Mouse (Mus musculus) hindbrain, embryonic 11.5 days (tissue): ENCODE results near the gene Itga5. TPM values are rescaled to one million over a fixed set of nuclear protein-coding genes. Genes with fewer than 3 reads are reported as not detected.
A peak's percentile ranks its signal among the peaks of the same experiment; 100 is the strongest.

ENCODE experiments used
- ATAC-seq: fragments of 200-750 bp; cut with Nextera tagmentation; 2 replicates; pipeline ENCODE4 v1.8.0; 2017; ENCODE audit warnings: mild to moderate bottlenecking, moderate TSS enrichment, moderate library complexity; ENCODE audit not compliant: low FRiP score
- DNase-seq: peaks from one replicate; pipeline ENCODE4 v3.0.0-alpha.2; 2015; ENCODE audit warnings: low spot score
- H3K27ac ChIP-seq: fragments of 300-500 bp; sonication (generic); 2 replicates; pipeline ENCODE4 v1.5.1; 2014; ENCODE audit warnings: mild to moderate bottlenecking, low read depth, low read length
- H3K27me3 ChIP-seq: fragments of 300-500 bp; sonication (generic); 2 replicates; pipeline ENCODE4 v1.6.1; 2014; ENCODE audit warnings: mild to moderate bottlenecking, low read length, moderate library complexity, mixed read lengths; ENCODE audit not compliant: control insufficient read depth, insufficient read depth
- H3K36me3 ChIP-seq: fragments of 300-500 bp; sonication (generic); 2 replicates; pipeline ENCODE4 v1.6.1; 2014; ENCODE audit warnings: mild to moderate bottlenecking, low read length, moderate library complexity, mixed read lengths; ENCODE audit not compliant: control insufficient read depth, insufficient read depth
- H3K4me1 ChIP-seq: fragments of 300-500 bp; sonication (generic); replicated peaks from 2 replicates; pipeline ENCODE4 v1.6.1; 2014; ENCODE audit warnings: low read length, mixed read lengths; ENCODE audit not compliant: control insufficient read depth, insufficient read depth
- H3K4me2 ChIP-seq: fragments of 300-500 bp; sonication (generic); replicated peaks from 2 replicates; pipeline ENCODE4 v1.6.1; 2014; ENCODE audit warnings: mild to moderate bottlenecking, low read depth, low read length
- H3K4me3 ChIP-seq: fragments of 300-500 bp; sonication (generic); 2 replicates; pipeline ENCODE4 v1.5.1; 2014; ENCODE audit warnings: low read depth, low read length
- H3K9ac ChIP-seq: fragments of 300-500 bp; sonication (generic); 2 replicates; pipeline ENCODE4 v1.6.1; 2014; ENCODE audit warnings: low read depth, low read length
- H3K9me3 ChIP-seq: fragments of 300-500 bp; sonication (generic); 2 replicates; pipeline ENCODE4 v1.6.1; 2016; ENCODE audit warnings: low read length; ENCODE audit not compliant: control insufficient read depth
- WGBS: fragments of 180-500 bp; shearing (Covaris S2); extraction: QIAGEN DNeasy Blood & Tissue Kit; methylation state at CpG from one replicate; pipeline ENCODE4 v1.1.7; 2014; 5-methylcytosine and 5-hydroxymethylcytosine counted together
- polyA plus RNA-seq: library from polyadenylated mRNA; unstranded; fragments of >200 nt; fragmentation: Nextera tagmentation; extraction: Ambion mirVana; gene quantifications from 2 replicates; pipeline ENCODE4 v1.2.1, GENCODE M21; 2014

The Itga5 gene
- polyA plus RNA-seq, 1 experiment from 2014 or later, result 20.0 TPM

GRCm38 (mm10) chr15:103305792-103306645 is 60.5 kb downstream of the Itga5 start:
- DNase-seq (no peak), ATAC-seq (no peak)
- 29% methylated on average over 8 of the region's 8 CpGs for WGBS
- H3K27me3 ChIP-seq, result no peaks in the 10 kb centered on the region
- peaks cover 33% of the 10 kb centered on the region for H3K4me1 ChIP-seq
- H3K4me3 ChIP-seq, result peak overlapping the region; percentile 31
- no peaks in the 10 kb centered on the region for H3K9me3 ChIP-seq
- peak overlapping the region; percentile 75 for H3K9ac ChIP-seq
- peak overlapping the region; percentile 74 for H3K4me2 ChIP-seq
- H3K36me3 ChIP-seq, result no peaks in the 10 kb centered on the region
- H3K27ac ChIP-seq, result peak overlapping the region; percentile 97

GRCm38 (mm10) chr15:103305070-103305678 is 61.4 kb downstream of the Itga5 start:
- DNase-seq, result peak; percentile 99
- Histone ChIP-seq H3K4me3 (peak overlapping the region; percentile 34), H3K4me1 (peaks cover 39% of the 10 kb centered on the region), H3K4me2 (peak overlapping the region; percentile 74), H3K36me3 (no peaks in the 10 kb centered on the region), H3K9me3 (no peaks in the 10 kb centered on the region), H3K27ac (peak overlapping the region; percentile 97), H3K27me3 (no peaks in the 10 kb centered on the region), H3K9ac (peak overlapping the region; percentile 78)
- WGBS, result under 1% methylated on average over 71 of the region's 71 CpGs
- ATAC-seq, result peak; percentile 94

GRCm38 (mm10) chr15:103304616-103304969 is 62.0 kb downstream of the Itga5 start:
- peak overlapping the region; percentile 97 for H3K27ac ChIP-seq
- WGBS, result 2% methylated on average over 9 of the region's 9 CpGs
- H3K9me3 ChIP-seq, result no peaks in the 10 kb centered on the region
- no peaks in the 10 kb centered on the region for H3K36me3 ChIP-seq
- no peak for DNase-seq
- H3K4me1 ChIP-seq, result peaks cover 43% of the 10 kb centered on the region
- peak overlapping the region; percentile 74 for H3K4me2 ChIP-seq
- peak overlapping the region; percentile 34 for H3K4me3 ChIP-seq
- peak overlapping the region; percentile 78 for H3K9ac ChIP-seq
- no peaks in the 10 kb centered on the region for H3K27me3 ChIP-seq
- ATAC-seq, result peak; percentile 2; the same call in 1 of the 2 replicates

GRCm38 (mm10) chr15:103303916-103304615 is 62.5 kb downstream of the Itga5 start:
- H3K27me3 ChIP-seq, result no peaks in the 10 kb centered on the region
- peaks cover 47% of the 10 kb centered on the region for H3K4me1 ChIP-seq
- 5% methylated on average over 8 of the region's 8 CpGs for WGBS
- H3K4me3 ChIP-seq, result peak overlapping the region; percentile 34
- DNase-seq, result no peak
- H3K9me3 ChIP-seq, result no peaks in the 10 kb centered on the region
- peak overlapping the region; percentile 78 for H3K9ac ChIP-seq
- no peak for ATAC-seq
- H3K4me2 ChIP-seq, result peak overlapping the region; percentile 74
- peak overlapping the region; percentile 97 for H3K27ac ChIP-seq
- H3K36me3 ChIP-seq, result no peaks in the 10 kb centered on the region

- WGBS, result 11% methylated on average over 6 of the region's 6 CpGs
- Histone ChIP-seq H3K27ac (peak overlapping the region; percentile 97), H3K4me2 (peak overlapping the region; percentile 12; the same call in 1 of the 2 replicates), H3K9ac (peak overlapping the region; percentile 46), H3K4me1 (peaks cover 60% of the 10 kb centered on the region), H3K9me3 (no peaks in the 10 kb centered on the region), H3K27me3 (no peaks in the 10 kb centered on the region), H3K36me3 (no peaks in the 10 kb centered on the region), H3K4me3 (no peak overlapping the region)
- DNase-seq, result peak; percentile 62
- no peak for ATAC-seq
Measured at GRCm38 (mm10) chr15:103302341-103303021, 64.1 kb downstream of the Itga5 start.

GRCm38 (mm10) chr15:103301547-103302340 is 64.8 kb downstream of the Itga5 start:
- 24% methylated on average over 5 of the region's 5 CpGs for WGBS
- no peak for ATAC-seq
- no peak for DNase-seq
- Histone ChIP-seq H3K36me3 (no peaks in the 10 kb centered on the region), H3K27me3 (no peaks in the 10 kb centered on the region), H3K9ac (peak overlapping the region; percentile 46), H3K4me3 (no peak overlapping the region), H3K4me1 (peaks cover 65% of the 10 kb centered on the region), H3K9me3 (no peaks in the 10 kb centered on the region), H3K27ac (peak overlapping the region; percentile 97), H3K4me2 (0 out of 2 replicates have a peak overlapping the region, but pooled peaks have one; percentile 15)

- peak; percentile 60 for DNase-seq
- Histone ChIP-seq H3K36me3 (no peaks in the 10 kb centered on the region), H3K27ac (peak overlapping the region; percentile 97), H3K9ac (no peak overlapping the region; the same call in 1 of the 2 replicates), H3K4me2 (no peak overlapping the region), H3K9me3 (no peaks in the 10 kb centered on the region), H3K4me3 (no peak overlapping the region), H3K27me3 (no peaks in the 10 kb centered on the region), H3K4me1 (peaks cover 65% of the 10 kb centered on the region)
- WGBS, result 16% methylated on average over 2 of the region's 2 CpGs
- ATAC-seq, result no peak
Measured at GRCm38 (mm10) chr15:103301046-103301445, 65.5 kb downstream of the Itga5 start.
